Mouse (Mus musculus) T-helper 1 cell (primary cell): ENCODE data around the gene Ubl3.

Experiments
- in situ Hi-C: fragments of 300-600 bp; cut with MboI, MseI; formaldehyde crosslinking; loops from one replicate; pipeline ENCODE4 v1.15.1; 2025; ENCODE audit warnings: high pct_unique_total_duplicates

The Ubl3 gene

GRCm38 (mm10) chr5:148488891-148489723 is 63.5 kb downstream of the Ubl3 start:
- in situ Hi-C loops = no loop called here

GRCm38 (mm10) chr5:148486202-148486601 is 66.4 kb downstream of the Ubl3 start:
- in situ Hi-C loops = no loop called here

DNA sequence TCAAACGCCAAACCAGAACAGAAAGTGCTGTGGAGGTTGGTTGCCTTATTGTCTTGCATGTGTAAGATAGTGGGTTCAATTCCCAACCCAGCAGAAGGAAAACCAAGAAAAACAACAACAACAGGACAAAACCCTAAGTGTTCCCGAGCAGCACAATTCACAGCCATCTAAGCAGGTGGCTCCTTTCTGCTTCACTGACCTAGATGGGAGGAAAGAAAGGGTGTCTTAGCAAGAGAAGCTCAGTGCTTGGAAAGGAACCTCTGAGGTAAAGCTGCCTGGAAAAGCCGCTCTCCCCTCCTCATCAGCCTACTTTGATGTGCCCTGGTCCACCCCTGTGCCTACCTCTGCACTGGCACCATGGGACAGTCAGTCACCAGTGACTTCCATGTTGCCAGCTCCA is 70.8 kb downstream of the Ubl3 start:
- in situ Hi-C loops = no loop called here

GRCm38 (mm10) chr5:148474346-148474745 is 78.2 kb downstream of the Ubl3 start:
- in situ Hi-C loops = no loop called here

DNA sequence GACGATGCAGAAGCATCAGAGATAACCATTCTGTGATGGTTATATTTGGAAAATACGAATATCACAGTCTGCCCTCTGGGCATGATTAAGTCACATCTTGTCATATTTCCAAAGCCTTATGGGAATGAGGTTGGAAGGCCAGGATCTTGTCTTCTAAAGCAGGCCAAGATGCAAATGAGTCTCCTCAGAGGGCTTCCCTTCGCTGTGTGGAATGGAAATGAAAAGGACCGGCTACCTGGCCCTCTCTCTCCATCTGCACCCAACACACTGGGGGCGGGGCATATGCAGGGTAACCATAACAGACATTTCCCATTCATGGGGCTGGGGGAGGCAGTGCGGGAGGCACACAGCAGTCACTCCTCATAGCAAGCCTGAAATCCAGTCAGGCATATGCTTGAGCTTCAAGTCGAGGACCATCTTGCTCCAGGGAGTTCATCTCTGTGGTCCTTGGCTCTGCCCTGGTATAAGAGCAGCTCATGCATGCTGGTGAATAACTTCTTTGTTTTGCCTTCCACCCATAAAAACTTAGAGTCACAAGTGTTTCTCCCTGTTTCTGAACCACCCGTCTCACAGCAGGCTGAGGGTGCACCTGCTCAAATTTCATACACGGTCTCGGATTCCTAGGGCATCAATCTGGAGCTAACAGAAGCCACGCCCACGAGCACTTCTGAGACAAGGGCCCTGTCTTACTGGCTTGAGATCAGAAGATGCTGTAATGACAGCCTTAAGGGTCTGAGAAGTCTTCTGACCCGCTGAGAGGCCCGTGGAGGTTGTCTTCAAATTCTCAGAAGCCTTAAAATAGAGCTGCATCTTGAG is 83.8 kb downstream of the Ubl3 start:
- in situ Hi-C loops = no loop called here

DNA sequence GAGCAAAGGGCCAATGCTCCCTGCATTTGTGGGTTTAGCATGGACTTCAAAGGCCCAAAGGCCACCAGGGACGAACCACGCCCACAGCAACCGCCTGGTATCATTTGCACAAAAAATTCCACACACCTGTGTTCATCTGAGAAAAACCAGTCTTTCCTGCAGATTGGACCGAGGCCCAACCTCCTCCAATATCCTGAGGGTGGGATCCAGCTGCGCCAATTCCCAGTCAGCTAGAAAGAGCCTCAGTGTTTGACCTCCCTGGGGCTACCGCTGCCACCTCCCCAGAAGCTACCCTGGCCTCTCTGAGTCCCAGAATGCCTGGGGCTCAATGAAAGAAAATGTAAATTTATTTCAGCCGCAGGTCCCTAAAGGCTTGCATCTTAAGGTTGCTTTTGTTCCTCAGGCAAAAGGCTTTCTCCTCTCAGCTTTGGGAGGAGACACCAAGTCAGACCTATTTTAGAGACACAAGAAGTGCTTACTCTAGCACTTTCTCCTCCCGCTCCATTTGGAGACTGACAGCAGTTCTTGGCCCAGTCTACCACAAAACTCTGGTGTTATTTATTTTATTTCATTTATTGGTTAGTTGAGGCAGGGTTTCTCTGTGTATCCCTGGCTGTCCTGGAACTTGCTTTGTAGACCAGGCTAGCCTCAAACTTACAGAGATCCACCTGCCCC is 85.5 kb downstream of the Ubl3 start:
- in situ Hi-C loops = no loop called here

- in situ Hi-C loops = no loop called here
Measured at GRCm38 (mm10) chr5:148466116-148466515, 86.5 kb downstream of the Ubl3 start.

DNA sequence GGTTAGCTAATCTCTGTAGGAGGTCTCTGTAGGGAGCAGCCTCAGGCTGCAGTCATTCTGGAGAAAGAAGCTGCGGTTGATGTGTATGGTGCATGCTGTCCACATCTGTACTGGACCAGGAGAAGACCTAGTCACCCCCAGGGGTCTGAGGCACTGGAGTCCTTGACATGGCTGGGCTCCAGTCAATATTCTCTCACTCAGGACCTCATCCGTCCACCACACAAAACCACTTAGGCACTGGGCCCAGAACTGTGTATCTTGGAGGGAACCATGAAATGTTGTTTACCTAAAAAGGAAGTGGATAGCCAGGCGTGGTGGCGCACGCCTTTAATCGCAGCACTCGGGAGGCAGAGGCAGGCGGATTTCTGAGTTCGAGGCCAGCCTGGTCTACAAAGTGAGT is 87.5 kb downstream of the Ubl3 start:
- in situ Hi-C loops = no loop called here

GRCm38 (mm10) chr5:148464489-148464888 is 88.1 kb downstream of the Ubl3 start:
- in situ Hi-C loops = no loop called here

GRCm38 (mm10) chr5:148463783-148464294 is 88.8 kb downstream of the Ubl3 start:
- in situ Hi-C loops = no loop called here
